Mouse (Mus musculus) ES-E14 (cell line): ENCODE measurements around the gene Ly6g6f. TPM values are rescaled to one million over a fixed set of nuclear protein-coding genes. Genes with fewer than 3 reads are reported as not detected.

Source experiments
- DNase-seq: peaks from one replicate; pipeline ENCODE4 v3.0.0-alpha.2; 2013; ENCODE audit warnings: low read depth, low spot score
- H3K27ac ChIP-seq: 2 replicates; pipeline ENCODE4 v1.5.1; 2012; ENCODE audit warnings: low read depth, mild to moderate bottlenecking, low read length, moderate library complexity, mixed read lengths; ENCODE audit not compliant: poor library complexity, insufficient read depth, severe bottlenecking
- H3K36me3 ChIP-seq: 2 replicates; pipeline ENCODE4 v1.6.1; 2012; ENCODE audit warnings: mild to moderate bottlenecking, low read length, moderate library complexity, mixed read lengths; ENCODE audit not compliant: control insufficient read depth, poor library complexity, insufficient read depth, severe bottlenecking
- H3K4me1 ChIP-seq, 2 experiments: fragments of 150-350 bp in 1 of 2; sonication (generic) in 1 of 2; 2 replicates each; pipeline ENCODE4 v1.6.1; 2012; ENCODE audit warnings: low read length in 2 of 2, mild to moderate bottlenecking in 1 of 2, mixed read lengths in 1 of 2; ENCODE audit not compliant: control insufficient read depth in 2 of 2, insufficient read depth in 2 of 2, poor library complexity in 1 of 2
- H3K4me3 ChIP-seq, 2 experiments: fragments of 150-350 bp in 1 of 2; sonication (generic) in 1 of 2; 2 replicates each; pipeline ENCODE4 v1.5.1; 2012; ENCODE audit warnings: low read length in 2 of 2, low read depth in 1 of 2, mild to moderate bottlenecking in 1 of 2, mixed read lengths in 1 of 2; ENCODE audit not compliant: insufficient read depth in 1 of 2, poor library complexity in 1 of 2, severe bottlenecking in 1 of 2
- H3K9ac ChIP-seq: 2 replicates; pipeline ENCODE4 v1.6.1; 2012; ENCODE audit warnings: low read depth, mild to moderate bottlenecking, low read length, mixed read lengths; ENCODE audit not compliant: poor library complexity, insufficient read depth, severe bottlenecking
- H3K9me3 ChIP-seq: fragments of 150-350 bp; sonication (generic); 2 replicates; pipeline ENCODE4 v1.6.1; 2012; ENCODE audit warnings: low read depth, mild to moderate bottlenecking, low read length; ENCODE audit not compliant: control insufficient read depth, insufficient read depth
- CHD2 ChIP-seq: IDR thresholded peaks from 2 replicates; pipeline ENCODE4 v1.6.1; 2014; ENCODE audit warnings: mild to moderate bottlenecking, low read depth, low read length, inconsistent platforms
- HCFC1 ChIP-seq: IDR thresholded peaks from 2 replicates; pipeline ENCODE4 v1.6.1; 2012; ENCODE audit warnings: low read length, inconsistent platforms, borderline replicate concordance; ENCODE audit not compliant: insufficient read depth
- MAFK ChIP-seq: IDR thresholded peaks from 2 replicates; pipeline ENCODE4 v1.6.1; 2014; ENCODE audit warnings: mild to moderate bottlenecking, low read depth, low read length, inconsistent platforms; ENCODE audit not compliant: insufficient read depth
- ZC3H11A ChIP-seq: IDR thresholded peaks from 2 replicates; pipeline ENCODE4 v1.6.1; 2012; ENCODE audit warnings: low read depth, mild to moderate bottlenecking, inconsistent platforms, low read length, borderline replicate concordance
- ZNF384 ChIP-seq: IDR thresholded peaks from 2 replicates; pipeline ENCODE4 v1.6.1; 2012; ENCODE audit warnings: low read depth, low read length, inconsistent platforms
- in situ Hi-C, 2 experiments: fragments of 600-800 bp; cut with MboI; formaldehyde crosslinking; loops; one replicate each; pipeline ENCODE4 v1.15.1; 2025; ENCODE audit warnings: low sequenced_read_pairs in 2 of 2, inconsistent platforms in 1 of 2; ENCODE audit not compliant: unreplicated experiment in 2 of 2
- total RNA-seq: library from RNA; depleted of rRNA; stranded (reverse); fragments of 300-350 nt; gene quantifications from 2 replicates; pipeline ENCODE4 v1.2.3, GENCODE M21; 2012

The Ly6g6f gene
- total RNA-seq, 1 experiment = not detected

- no peak overlapping the region for H3K4me3 ChIP-seq
- no peaks in the 10 kb centered on the region for H3K9me3 ChIP-seq
- in situ Hi-C loops = loop anchor here in 1 of 2 experiments (25.0 kb wide), 1 partner anchor 92 kb away; the partner anchor contains the start of genes Vars and Vwa7
- no peak for DNase-seq
- H3K27ac ChIP-seq = no peak overlapping the region
- peaks cover 0 to 7% of the 10 kb centered on the region in 2 experiments; a peak in 1 of 4 replicates for H3K4me1 ChIP-seq
- TF ChIP-seq ZC3H11A (no peak), HCFC1 (no peak), ZNF384 (no peak), CHD2 (no peak)
- H3K36me3 ChIP-seq = peaks cover 14% of the 10 kb centered on the region; the same call in 1 of the 2 replicates
- H3K9ac ChIP-seq = no peak overlapping the region
Observed at GRCm38 (mm10) chr17:35104754-35105153, 19.3 kb upstream of the Ly6g6f start.

- in situ Hi-C loops = loop anchor here in 1 of 2 experiments (25.0 kb wide), 1 partner anchor 92 kb away; the partner anchor contains the start of genes Vars and Vwa7
- no peak overlapping the region for H3K9ac ChIP-seq
- peaks cover 14% of the 10 kb centered on the region; the same call in 1 of the 2 replicates for H3K36me3 ChIP-seq
Observed at GRCm38 (mm10) chr17:35104079-35104478, 18.7 kb upstream of the Ly6g6f start.

GRCm38 (mm10) chr17:35103221-35103690 lies 17.8 kb upstream of the Ly6g6f start:
- TF ChIP-seq ZNF384 (no peak), CHD2 (no peak), HCFC1 (no peak), MAFK (no peak), ZC3H11A (no peak)
- Histone ChIP-seq H3K4me1 (peaks cover 0 to 9% of the 10 kb centered on the region in 2 experiments; a peak in 1 of 4 replicates), H3K9ac (no peak overlapping the region), H3K9me3 (no peaks in the 10 kb centered on the region), H3K36me3 (peaks cover 18% of the 10 kb centered on the region; the same call in 1 of the 2 replicates), H3K27ac (no peak overlapping the region), H3K4me3 (no peak overlapping the region)
- no peak for DNase-seq
- in situ Hi-C loops = loop anchor here in 1 of 2 experiments (25.0 kb wide), 1 partner anchor 91 kb away; the partner anchor contains the start of genes Vars and Vwa7

More at GRCm38 (mm10) chr17:35104079-35104478, 18.7 kb upstream of the Ly6g6f start:
- DNase-seq = no peak
- Histone ChIP-seq H3K4me1 (peaks cover 0 to 9% of the 10 kb centered on the region in 2 experiments; a peak in 1 of 4 replicates), H3K4me3 (no peak overlapping the region), H3K27ac (no peak overlapping the region), H3K9me3 (no peaks in the 10 kb centered on the region)
- TF ChIP-seq ZC3H11A (no peak), HCFC1 (no peak)

GRCm38 (mm10) chr17:35102299-35102698 lies 16.9 kb upstream of the Ly6g6f start:
- no peaks in the 10 kb centered on the region for H3K9me3 ChIP-seq
- in situ Hi-C loops = loop anchor here in 1 of 2 experiments (25.0 kb wide), 1 partner anchor 90 kb away; the partner anchor contains the start of genes Vars and Vwa7
- no peak overlapping the region for H3K27ac ChIP-seq
- TF ChIP-seq ZNF384 = no peak
- no peak for TF ChIP-seq HCFC1
- TF ChIP-seq MAFK = no peak
- H3K4me3 ChIP-seq = no peak overlapping the region
- no peak for DNase-seq
- H3K36me3 ChIP-seq = peaks cover 18% of the 10 kb centered on the region; the same call in 1 of the 2 replicates
- H3K9ac ChIP-seq = no peak overlapping the region
- peaks cover 0 to 9% of the 10 kb centered on the region in 2 experiments; a peak in 1 of 4 replicates for H3K4me1 ChIP-seq

- Histone ChIP-seq H3K36me3 (peaks cover 20% of the 10 kb centered on the region; the same call in 1 of the 2 replicates), H3K9me3 (no peaks in the 10 kb centered on the region), H3K9ac (no peak overlapping the region), H3K4me1 (peaks cover 0 to 9% of the 10 kb centered on the region in 2 experiments; a peak in 1 of 4 replicates), H3K4me3 (no peak overlapping the region), H3K27ac (no peak overlapping the region)
- no peak for DNase-seq
- in situ Hi-C loops = loop anchor here in 1 of 2 experiments (25.0 kb wide), 1 partner anchor 89 kb away; the partner anchor contains the start of genes Vars and Vwa7
- TF ChIP-seq ZNF384 (no peak), CHD2 (no peak), ZC3H11A (no peak), HCFC1 (no peak), MAFK (no peak)
Observed at GRCm38 (mm10) chr17:35101161-35101560, 15.8 kb upstream of the Ly6g6f start.
